Mouse (Mus musculus): ENCODE measurements around the gene Actn2.

GRCm38 (mm10) chr13:12243991-12244390 is 96.6 kb downstream of the Actn2 start:
- TF ChIP-seq TAL1 (IDR thresholded peaks at IDR 0.05; ENCODE audit: low read length) (no peak), GATA1 (IDR thresholded peaks at IDR 0.05; ENCODE audit: low read length) (no peak)

Data from erythroblast, embryonic 14.5 days (primary cell).